Mouse (Mus musculus): ENCODE measurements at regions not wholly inside any gene's neighbourhood (a gene's known extent, or its start where the extent isn't known, plus 50 kb on each side); places are given as distances from the start of the nearest gene placed in this dataset.
A peak's percentile ranks its signal among the peaks of the same experiment; 100 is the strongest.

DNA sequence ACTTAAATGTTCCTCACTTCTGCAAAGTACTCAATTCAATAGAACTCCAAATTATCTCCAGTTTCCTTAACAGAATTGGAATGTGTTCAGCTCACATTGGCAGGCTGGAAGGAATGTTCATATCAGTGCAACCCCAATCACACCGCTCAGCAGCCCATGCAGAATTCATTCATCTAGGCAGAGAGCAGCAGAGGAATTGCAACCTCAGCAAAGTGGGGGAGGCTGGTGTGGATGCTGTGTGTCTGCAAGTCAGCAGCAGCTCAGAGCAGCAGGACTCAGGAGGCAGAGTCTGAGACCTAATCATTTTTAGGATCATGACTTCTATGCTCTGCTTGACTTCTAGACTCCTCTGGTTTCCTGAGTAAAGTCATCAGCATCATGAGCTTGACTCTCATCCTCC is 100.7 kb upstream of the Chrna7 start:
- DNase-seq (ENCODE audit: low spot score in 2 of 2): no peak

DNA sequence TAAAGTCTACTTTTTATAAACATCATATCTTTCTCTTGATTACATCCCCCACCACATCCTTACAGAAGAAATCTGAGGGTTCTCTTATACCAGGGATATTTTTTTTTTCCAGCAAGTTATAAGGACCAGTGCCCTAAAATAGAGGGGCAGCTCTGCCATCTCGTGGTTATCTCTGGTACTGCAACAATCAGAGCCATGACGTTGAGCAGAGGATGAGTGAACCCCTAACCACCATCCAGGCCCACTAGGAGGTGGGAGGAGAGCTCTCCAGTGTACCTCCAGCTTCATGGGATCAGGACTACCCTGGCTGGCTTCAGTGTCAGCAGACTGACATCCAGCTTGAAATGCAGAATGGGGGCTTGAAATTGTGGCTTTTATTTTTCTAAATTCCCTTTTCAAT is 107.2 kb upstream of the Chrna7 start:
- DNase-seq (ENCODE audit: low spot score in 2 of 2): peak; percentile 65 to 83

DNA sequence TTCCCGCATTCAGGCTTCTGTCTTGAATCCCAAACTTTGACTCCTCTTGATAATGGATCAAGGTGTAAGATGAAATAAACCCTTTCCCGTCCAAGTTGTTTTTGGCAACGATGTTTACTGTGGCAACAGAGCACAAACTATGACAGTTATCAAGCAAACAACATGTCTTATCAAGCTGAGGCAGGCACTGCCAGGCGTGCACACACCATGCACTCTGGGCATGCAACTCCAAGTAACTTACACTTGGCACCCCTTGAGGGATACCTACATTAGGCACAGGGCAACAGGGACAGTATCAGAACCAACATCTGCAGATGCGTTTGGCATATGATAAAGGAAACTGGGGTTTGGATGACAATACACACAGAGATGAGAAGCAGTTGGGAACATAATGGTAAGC is 108.8 kb upstream of the Chrna7 start:
- no peak for DNase-seq (ENCODE audit: low spot score in 2 of 2)

DNA sequence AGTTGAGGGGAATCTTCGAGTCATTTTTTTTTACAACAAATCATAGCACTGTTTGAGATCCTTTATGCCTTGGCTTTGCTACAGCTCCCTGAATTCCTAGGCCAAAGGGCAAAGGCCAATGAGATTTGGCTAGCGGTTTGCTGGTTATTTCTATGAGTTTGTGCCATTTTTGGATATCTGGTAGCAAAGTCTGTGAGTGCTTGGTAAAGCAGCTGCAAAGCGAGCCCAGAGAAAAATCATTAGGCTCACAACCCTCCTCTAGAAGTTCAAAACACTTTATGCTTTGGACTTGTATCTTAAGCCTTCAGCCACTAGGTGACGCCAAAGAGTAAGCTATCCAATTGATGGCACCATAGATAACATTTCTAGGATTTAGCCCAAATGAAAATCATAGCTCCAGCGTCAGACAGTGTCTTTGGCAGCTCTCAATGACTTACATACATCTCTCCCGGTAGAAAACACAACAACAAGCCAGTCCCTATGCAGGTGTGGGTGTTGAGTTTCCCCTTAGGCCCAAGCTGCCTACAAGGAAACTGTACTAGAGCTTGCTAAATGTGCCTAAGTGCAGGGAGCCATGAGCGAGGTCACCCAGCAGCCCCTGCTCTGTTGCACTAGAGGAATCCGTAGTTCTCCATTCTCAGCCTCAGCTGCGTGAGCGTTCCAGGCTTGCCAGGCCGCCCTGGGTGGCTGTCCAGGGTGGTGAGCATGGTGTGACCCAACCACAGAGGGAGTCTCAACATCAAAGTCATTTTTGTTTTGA is 109.8 kb upstream of the Chrna7 start:
- DNase-seq (ENCODE audit: low spot score in 2 of 2): peak; percentile 69 to 78

DNA sequence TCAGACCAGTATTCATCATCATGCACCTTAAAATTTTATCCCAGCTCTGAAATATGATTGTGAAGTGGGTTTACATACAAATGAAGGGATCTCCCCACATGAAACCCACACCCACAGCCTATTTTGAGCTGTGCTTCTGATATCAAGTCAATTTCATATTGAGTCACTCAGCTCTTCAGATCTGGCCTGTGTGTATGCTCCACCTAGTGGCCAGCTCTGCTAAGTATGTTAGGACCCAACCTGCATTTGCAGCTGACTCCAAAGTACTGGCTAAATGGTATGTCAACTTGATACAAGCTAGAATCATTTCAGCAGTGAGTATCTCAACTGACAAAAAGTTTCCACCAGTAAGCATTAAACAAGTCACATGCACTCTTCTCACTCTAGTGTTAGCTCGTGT is 109.4 kb upstream of the Otud7a start:
- DNase-seq (ENCODE audit: low spot score in 2 of 2): peak; percentile 61 to 73

DNA sequence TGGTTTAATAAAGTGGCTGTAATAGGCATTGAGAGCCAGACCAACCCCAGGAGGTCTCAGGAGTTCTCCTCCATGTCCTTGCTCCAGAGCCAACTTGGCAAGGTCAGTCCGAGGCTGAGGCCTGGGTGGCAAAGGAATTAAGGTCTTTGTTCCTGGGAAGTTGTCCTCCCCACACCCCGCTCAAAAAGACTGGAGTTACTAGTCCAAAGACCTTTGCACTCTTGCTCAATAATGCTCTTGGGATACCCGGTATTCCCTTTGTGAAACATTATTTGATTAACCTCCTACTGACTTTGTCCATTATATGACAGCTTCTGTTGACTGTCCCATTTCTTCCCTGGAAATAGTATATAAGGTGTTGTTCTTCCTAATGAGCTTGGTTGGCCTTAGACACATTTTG is 108.5 kb upstream of the Otud7a start:
- DNase-seq (ENCODE audit: low spot score in 2 of 2): no peak

DNA sequence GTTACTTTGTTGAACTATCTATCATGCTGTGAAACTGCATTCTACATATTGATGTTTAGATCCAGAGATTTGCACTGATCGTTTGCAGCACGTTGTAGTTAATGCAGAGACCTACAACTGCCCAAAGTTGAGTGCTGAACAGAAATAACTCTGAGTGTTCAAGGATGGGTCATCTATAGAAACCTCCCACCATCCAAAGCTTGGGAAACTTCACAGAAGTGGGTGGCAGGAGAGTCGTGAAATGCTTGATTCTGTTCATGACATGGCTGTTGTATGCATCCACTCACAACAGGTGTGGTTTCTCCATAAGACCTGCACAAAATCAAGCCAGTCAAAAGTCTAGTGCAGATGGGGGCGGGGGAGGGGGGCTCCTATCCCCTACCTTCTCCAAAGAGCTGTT is 102.8 kb upstream of the Otud7a start:
- no peak for DNase-seq (ENCODE audit: low spot score in 2 of 2)

DNA sequence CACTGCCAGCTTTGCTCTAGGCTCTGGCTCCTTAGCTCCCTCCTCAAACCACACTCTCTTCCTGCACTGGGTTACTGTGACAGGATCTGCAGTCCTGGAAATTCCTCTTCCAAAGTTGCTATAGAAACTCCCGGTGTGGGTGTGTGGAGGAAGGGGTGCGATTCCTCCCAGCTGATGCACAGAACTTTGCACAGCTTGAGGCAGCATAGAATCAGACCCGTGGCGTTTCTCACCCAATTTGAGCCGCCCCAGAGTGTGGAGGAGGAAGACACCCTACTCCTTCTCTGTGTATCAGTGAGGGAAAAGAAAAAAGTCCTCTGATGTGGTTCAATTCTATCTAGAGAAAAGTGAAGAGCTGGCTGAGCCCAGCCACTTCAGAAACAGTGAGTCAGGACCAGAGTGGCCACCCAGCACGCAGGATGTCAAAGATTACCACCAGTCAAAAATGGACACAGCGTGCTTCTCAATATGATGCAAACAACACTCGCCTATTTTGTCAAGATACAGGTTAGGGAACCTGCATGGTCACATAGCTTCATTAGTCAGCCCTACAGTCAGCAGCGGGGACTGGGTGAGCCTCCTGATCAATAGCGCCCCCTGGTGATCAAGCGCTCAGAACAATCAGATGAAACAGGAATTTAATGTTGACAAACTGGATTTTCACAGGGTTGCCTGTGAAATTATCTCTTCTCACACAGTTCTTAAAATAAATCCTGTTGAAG is 98.7 kb upstream of the Otud7a start:
- DNase-seq (ENCODE audit: low spot score in 2 of 2): peak; percentile 80 to 92

DNA sequence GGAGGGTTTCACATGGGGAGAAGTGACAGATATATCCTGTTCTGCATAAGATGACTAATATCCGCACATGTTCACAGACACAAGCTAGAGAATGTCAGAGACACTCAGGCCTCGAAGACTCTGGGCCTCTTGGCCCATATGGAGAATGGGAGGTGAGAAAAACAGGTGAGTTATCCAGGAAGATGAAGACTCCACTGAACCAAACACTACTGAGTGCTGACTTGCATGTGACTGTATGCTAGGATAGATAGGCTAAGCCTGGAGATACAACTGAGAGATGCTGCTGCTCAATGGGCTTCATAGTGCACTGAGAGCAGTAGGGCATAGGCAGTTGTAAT is 98.2 kb upstream of the Otud7a start:
- DNase-seq (ENCODE audit: low spot score in 2 of 2): peak; percentile 27 to 35
